Mouse (Mus musculus): ENCODE results near the gene Ccdc125. TPM values are rescaled to one million over a fixed set of nuclear protein-coding genes. Genes with fewer than 3 reads are reported as not detected.

Ccdc125 gene
- 3.4 and 3.5 TPM in 2 replicates for polyA plus RNA-seq (2015; fragmentation: Nextera tagmentation; extraction: Ambion mirVana)

DNA sequence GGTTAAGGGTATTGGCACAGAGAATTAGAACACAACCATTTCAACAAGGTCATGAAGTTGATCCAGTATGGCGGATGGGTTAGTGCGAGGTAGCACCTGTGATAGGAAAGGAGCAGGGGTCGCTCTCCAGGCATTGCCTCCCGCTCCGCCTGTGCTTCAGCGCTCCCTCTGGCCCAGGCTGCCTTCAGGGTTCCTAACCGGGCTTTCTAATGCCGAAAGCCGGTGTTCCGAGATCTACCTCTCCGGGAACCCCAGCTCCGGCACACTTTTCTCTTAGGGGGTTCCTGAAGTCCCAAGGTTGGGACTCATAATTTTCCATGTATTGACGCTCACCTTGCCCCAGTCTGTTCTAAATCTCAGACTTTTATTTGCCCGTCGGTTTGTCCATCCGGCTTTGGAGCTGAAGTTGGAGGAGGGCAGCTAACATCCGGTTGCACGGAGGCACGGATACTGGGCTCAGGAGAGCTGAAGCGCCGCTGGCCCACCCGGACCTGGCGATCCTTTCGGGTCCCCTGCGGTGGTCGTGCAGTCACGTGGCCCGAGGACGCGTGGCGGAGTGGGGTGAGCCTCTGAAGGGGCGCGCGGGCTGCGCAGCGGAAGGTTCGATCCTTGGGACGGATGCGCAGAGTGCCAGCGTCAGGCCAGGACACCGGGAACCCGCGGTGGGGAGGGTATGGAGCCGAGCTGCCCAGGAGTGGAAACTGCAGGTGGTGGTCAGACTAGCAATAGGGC, at the start of gene Ccdc125:
Gene Ccdc125, plus strand, starts transcription at position 427 of the 732 bp plus-strand sequence.
- WGBS = 1% methylated on average over 44 of the region's 44 CpGs
- Histone ChIP-seq H3K27me3 (no peaks in the 10 kb centered on the region), H3K9me3 (no peaks in the 10 kb centered on the region), H3K27ac (0 out of 2 replicates have a peak within 1 kb of the TSS, but pooled peaks have one; percentile 54), H3K4me2 (peak within 1 kb of the TSS; percentile 81), H3K36me3 (peaks cover 18% of the 10 kb centered on the region), H3K9ac (peak within 1 kb of the TSS; percentile 48; the same call in 1 of the 2 replicates), H3K4me3 (peak within 1 kb of the TSS; percentile 56), H3K4me1 (peaks cover 3% of the 10 kb centered on the region; the same call in 1 of the 2 replicates)
- 0 out of 2 replicates have a peak, but pooled peaks have one; percentile 55 for ATAC-seq (ENCODE audit: insufficient number of reproducible peaks, low FRiP score, low TSS enrichment, low read depth)

DNA sequence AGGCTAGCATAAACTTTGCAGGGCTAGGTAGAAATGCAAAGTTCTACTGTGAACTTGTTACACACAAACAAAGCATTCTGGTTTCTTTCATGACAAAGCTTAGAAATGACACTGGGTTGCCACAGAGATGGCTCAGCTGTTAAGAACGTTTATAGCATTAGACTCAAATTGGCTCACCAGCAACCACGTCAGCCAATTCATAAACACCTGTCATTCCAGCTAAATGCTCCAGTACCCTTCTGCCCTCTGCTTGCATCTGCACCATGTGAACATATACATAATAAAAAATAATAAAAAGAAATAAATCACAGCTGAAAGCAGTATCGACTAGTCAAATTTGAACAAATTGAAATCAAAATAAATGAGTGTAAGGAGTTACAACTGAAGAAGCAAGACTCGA, 47.3 kb upstream of the Ccdc125 start:
- ATAC-seq (ENCODE audit: insufficient number of reproducible peaks, low FRiP score, low TSS enrichment, low read depth) = no peak
- Histone ChIP-seq H3K27me3 (0 out of 2 replicates have a peak, but pooled peaks cover 5% of the 10 kb centered on the region), H3K4me1 (no peaks in the 10 kb centered on the region), H3K27ac (no peak overlapping the region), H3K4me2 (no peak overlapping the region), H3K36me3 (peaks cover 66% of the 10 kb centered on the region), H3K9ac (no peak overlapping the region), H3K9me3 (no peaks in the 10 kb centered on the region), H3K4me3 (no peak overlapping the region)
- 84% methylated on average over 4 of the region's 4 CpGs for WGBS

DNA sequence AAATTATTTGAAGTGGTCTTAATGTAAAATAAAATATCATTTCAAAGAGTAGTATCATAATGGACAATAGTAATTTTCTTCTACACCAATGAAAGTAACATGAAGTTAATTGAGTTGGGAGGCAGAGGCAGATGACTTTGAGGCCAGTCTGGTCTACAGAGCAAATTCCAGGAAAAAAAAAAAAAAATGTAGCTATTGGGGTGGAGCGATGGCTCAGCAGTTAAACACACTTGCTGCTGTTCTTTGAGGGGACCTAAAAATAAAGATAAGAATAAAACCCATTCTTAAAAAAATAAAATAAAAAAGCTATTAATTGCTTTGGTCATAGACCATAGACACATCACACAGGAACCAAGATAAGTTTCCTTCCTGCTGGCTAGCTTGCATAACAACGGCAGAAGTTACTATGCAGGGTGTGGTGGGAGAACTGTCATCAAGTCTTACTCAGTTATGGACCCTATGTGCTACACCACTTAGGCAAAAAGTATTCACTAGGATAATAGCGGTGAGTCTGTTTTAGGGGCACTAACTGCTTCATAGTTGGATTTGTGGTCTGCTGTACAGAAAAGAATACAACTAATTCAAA, 35.3 kb upstream of the Ccdc125 start:
- H3K36me3 ChIP-seq = peaks cover 59% of the 10 kb centered on the region
- no peaks in the 10 kb centered on the region for H3K9me3 ChIP-seq
- no peaks in the 10 kb centered on the region for H3K4me1 ChIP-seq
- H3K9ac ChIP-seq = no peak overlapping the region
- no peak for ATAC-seq (ENCODE audit: insufficient number of reproducible peaks, low FRiP score, low TSS enrichment, low read depth)
- H3K4me3 ChIP-seq = no peak overlapping the region
- no peaks in the 10 kb centered on the region for H3K27me3 ChIP-seq
- no peak overlapping the region for H3K4me2 ChIP-seq
- WGBS = 94% methylated on average over 3 of the region's 3 CpGs
- no peak overlapping the region for H3K27ac ChIP-seq

DNA sequence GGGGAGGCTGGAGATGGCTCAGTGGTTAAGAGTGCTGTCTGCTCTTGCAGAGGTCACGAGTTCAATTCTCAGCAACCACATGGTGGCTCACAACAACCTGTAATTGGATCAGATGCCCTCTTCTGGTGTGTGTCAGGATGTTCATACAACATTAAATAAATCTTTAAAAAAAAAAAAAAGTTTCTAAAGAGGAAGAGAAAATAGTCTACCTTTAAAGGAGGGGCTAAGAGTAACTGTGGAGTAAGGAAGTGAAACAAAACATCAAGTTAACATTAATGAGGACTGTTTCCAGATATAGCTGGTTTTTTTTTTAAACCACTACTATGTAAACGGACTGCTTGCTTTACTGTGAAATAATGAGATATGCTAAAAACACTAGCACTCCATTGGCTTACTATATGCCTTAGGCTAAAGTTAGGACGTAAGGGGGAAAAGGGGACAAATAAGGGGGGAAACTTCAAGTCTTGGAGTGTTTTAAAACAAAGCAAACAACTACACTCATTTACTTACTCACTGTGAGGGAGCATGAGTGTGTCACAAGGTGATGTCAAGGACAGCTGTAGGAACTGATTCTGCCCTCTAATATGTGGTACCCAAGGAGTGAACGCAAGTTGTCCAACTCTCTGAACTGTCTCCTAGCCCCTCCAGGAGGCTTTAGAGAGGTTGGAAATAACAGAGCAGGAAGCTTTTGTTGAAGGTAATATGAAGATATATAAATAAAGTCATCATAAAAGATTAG, 26.9 kb upstream of the Ccdc125 start:
- peaks cover 63% of the 10 kb centered on the region for H3K36me3 ChIP-seq
- no peak overlapping the region for H3K4me3 ChIP-seq
- no peak overlapping the region for H3K9ac ChIP-seq
- H3K4me2 ChIP-seq = no peak overlapping the region
- no peaks in the 10 kb centered on the region for H3K9me3 ChIP-seq
- ATAC-seq (ENCODE audit: insufficient number of reproducible peaks, low FRiP score, low TSS enrichment, low read depth) = no peak
- H3K27ac ChIP-seq = no peak overlapping the region
- no peaks in the 10 kb centered on the region for H3K27me3 ChIP-seq
- WGBS = 84% methylated on average over 4 of the region's 4 CpGs
- H3K4me1 ChIP-seq = no peaks in the 10 kb centered on the region

DNA sequence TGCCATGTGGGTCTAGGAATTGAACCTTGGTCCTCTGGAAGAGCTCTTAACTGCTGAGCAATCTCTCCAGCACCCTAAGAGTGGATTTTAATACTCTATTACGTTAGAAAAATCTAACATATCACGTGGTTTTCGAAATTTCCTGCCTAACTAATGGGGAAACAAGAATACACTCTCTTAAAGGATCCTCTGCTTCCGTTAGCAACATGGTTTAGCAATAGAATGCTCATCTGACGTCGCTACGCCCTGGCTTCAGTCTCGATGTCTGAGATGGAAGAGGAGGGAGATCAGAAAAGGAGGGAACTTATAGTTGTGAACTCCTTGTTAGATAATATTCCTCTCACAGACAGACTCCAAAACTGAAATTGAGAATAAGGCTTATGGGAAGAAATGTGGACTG, 21.3 kb upstream of the Ccdc125 start:
- 92% methylated on average over 8 of the region's 8 CpGs for WGBS
- Histone ChIP-seq H3K27ac (no peak overlapping the region), H3K4me1 (peaks cover 10% of the 10 kb centered on the region), H3K36me3 (peaks cover 30% of the 10 kb centered on the region), H3K9me3 (no peaks in the 10 kb centered on the region), H3K9ac (no peak overlapping the region), H3K27me3 (no peaks in the 10 kb centered on the region), H3K4me2 (no peak overlapping the region), H3K4me3 (no peak overlapping the region)
- ATAC-seq (ENCODE audit: insufficient number of reproducible peaks, low FRiP score, low TSS enrichment, low read depth) = no peak

DNA sequence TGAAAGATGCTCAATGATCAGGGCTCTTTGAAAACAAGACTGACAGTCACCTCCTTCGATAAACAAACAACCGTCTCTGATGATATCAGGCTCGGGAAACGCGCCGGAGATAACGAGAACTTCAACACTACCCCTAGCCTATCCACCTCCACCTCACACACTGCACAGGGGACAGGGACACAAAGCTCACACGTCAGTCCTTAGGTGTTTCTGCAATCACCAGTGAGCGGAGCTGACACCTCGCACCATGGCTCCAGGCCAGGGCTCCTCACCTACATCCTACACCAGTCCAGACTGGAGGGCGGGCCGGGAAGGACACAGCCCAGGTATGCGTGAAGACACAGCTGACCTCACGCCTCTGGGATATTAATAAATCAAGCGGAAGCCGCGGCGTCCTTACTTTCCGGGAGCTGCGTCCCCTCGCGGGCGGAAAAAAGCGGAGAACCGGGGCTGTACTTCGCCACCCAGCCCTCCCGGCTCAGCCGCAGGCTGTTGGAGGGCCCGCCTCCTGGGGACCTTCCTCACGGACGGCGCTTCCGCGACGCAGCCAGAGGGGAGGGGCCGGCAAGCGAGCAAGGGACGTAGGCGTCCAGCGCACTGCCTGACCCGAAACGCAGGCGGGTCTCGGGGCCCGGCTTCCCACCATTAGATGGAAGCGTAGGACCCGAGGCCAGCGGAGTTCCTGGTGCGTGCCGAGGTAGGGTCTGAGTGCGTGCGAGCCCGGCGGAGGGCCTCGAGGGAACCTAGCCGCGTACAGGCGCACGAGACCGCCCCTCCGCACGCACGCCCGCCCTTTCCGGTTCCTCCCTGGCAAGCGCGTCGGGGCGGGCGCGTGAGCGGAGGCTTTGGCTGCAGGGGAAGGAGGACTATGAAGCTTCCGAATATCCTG, 18.7 kb upstream of the Ccdc125 start, which contains the start of the genes Ak6 and Rad17:
Gene Ak6, plus strand, starts transcription at position 430 of the 889 bp plus-strand sequence.
Gene Rad17, minus strand, starts transcription at position 502 of the 889 bp plus-strand sequence.
- peak; percentile 96 for ATAC-seq (ENCODE audit: insufficient number of reproducible peaks, low FRiP score, low TSS enrichment, low read depth)
- H3K4me3 ChIP-seq = peak within 1 kb of the TSS; percentile 96
- H3K27ac ChIP-seq = peak within 1 kb of the TSS; percentile 96
- peaks cover 14% of the 10 kb centered on the region for H3K36me3 ChIP-seq
- no peaks in the 10 kb centered on the region for H3K9me3 ChIP-seq
- no peaks in the 10 kb centered on the region for H3K27me3 ChIP-seq
- peak within 1 kb of the TSS; percentile 78 for H3K4me2 ChIP-seq
- WGBS = under 1% methylated on average over 70 of the region's 73 CpGs
- peak within 1 kb of the TSS; percentile 90 for H3K9ac ChIP-seq
- H3K4me1 ChIP-seq = peaks cover 10% of the 10 kb centered on the region

DNA sequence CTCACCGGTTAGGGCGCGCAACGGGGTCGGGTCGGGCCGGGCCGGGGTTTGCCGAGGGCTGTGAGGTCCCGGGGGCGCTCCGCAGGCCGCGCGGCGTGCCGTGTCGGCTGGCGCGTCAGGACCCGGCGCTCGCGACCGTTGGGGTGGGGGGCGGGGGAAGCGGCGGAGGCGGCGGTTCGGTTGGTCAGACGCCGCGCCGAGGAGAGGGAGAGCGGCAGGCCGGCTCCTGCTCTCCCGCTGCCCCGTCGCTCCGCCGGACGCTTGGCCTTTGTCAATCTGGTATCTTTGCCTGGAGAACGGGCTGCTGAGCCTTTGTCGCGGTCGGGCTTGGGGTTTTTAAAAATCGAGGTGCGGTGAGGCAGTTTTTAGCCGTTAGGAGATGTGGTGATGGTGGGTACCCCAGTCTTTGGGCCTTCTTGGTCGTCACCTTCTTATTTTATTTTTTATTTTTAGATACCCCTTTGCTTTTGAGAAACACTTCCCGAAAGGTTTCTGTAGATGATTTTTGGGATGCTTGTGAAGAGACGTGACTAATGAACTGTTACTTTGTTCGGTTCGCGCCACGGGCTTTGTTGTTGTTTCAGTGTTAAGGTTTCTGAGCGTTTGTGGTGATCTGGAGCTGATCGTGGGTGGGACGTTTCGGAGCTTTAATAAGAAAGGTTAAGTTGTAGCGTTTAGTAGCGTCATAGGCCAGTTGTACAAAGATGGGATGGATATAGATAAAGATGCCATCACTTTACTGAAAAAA, 17.9 kb upstream of the Ccdc125 start, which contains the start of gene Taf9:
Gene Taf9, plus strand, starts transcription at position 141 of the 748 bp plus-strand sequence.
- Histone ChIP-seq H3K9me3 (no peaks in the 10 kb centered on the region), H3K27ac (peak within 1 kb of the TSS; percentile 96), H3K4me3 (peak within 1 kb of the TSS; percentile 96), H3K4me1 (peaks cover 10% of the 10 kb centered on the region), H3K27me3 (no peaks in the 10 kb centered on the region), H3K36me3 (peaks cover 10% of the 10 kb centered on the region; the same call in 1 of the 2 replicates), H3K9ac (peak within 1 kb of the TSS; percentile 90), H3K4me2 (peak within 1 kb of the TSS; percentile 78)
- peak; percentile 52 for ATAC-seq (ENCODE audit: insufficient number of reproducible peaks, low FRiP score, low TSS enrichment, low read depth)
- under 1% methylated on average over 41 of the region's 63 CpGs for WGBS

DNA sequence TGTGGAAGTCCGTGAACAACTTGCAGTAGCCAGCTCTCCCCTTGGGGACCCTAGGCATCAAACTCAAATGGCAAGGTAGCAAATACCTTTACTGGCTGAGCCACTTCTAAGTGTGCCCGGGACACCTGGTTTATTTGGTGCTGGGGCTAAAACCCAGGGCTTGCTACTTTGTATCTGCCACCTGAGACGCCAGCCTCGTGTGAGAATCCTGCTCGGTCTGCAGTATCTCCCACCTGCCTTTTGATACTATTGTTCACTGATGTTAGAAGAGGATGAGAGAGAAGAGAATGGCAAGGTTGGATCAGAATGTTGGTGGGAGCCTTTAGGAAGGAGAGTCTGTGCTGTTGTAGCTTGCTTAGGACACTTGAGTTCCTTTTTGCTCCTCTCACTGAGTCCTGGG, 11.4 kb upstream of the Ccdc125 start:
- no peak for ATAC-seq (ENCODE audit: insufficient number of reproducible peaks, low FRiP score, low TSS enrichment, low read depth)
- Histone ChIP-seq H3K9ac (no peak overlapping the region), H3K36me3 (peaks cover 12% of the 10 kb centered on the region; the same call in 1 of the 2 replicates), H3K4me3 (no peak overlapping the region), H3K27ac (no peak overlapping the region), H3K4me2 (no peak overlapping the region), H3K9me3 (no peaks in the 10 kb centered on the region; the same call in 1 of the 2 replicates), H3K4me1 (no peaks in the 10 kb centered on the region), H3K27me3 (no peaks in the 10 kb centered on the region)
- WGBS = 91% methylated on average over 5 of the region's 5 CpGs

DNA sequence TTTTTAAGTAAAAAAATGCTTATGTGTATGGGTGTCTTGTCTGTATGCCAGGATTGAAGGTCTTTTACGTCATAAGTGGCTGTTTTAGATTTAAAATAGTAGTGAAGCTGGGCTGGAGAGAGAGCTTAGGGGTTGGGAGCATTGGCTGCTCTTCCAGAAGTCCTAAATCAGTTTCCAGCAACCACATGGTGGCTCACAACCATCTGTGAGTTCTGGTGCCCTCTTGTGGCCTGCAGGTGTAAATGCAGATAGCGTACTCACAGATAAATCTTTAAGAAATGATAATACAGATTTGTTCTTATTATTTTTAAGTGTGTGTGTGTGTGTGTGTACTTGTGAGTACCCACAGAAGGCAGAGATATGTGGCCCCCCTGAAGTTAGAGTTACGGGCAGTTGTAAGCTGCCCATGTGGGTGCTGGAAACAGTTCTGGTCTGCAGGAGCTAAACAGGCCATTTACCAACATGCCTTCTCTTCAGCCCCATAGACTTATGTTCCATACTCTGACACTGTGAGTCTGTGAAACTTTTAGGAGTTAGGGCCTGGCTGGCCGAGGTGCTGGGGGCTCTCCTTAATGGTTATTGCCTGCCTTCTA, 9.6 kb upstream of the Ccdc125 start:
- WGBS = 36% methylated on average over 4 of the region's 4 CpGs
- no peak for ATAC-seq (ENCODE audit: insufficient number of reproducible peaks, low FRiP score, low TSS enrichment, low read depth)
- Histone ChIP-seq H3K4me1 (no peaks in the 10 kb centered on the region), H3K9ac (no peak overlapping the region), H3K4me2 (no peak overlapping the region), H3K4me3 (no peak overlapping the region), H3K36me3 (peaks cover 24% of the 10 kb centered on the region), H3K27ac (no peak overlapping the region), H3K27me3 (no peaks in the 10 kb centered on the region), H3K9me3 (no peaks in the 10 kb centered on the region; the same call in 1 of the 2 replicates)

DNA sequence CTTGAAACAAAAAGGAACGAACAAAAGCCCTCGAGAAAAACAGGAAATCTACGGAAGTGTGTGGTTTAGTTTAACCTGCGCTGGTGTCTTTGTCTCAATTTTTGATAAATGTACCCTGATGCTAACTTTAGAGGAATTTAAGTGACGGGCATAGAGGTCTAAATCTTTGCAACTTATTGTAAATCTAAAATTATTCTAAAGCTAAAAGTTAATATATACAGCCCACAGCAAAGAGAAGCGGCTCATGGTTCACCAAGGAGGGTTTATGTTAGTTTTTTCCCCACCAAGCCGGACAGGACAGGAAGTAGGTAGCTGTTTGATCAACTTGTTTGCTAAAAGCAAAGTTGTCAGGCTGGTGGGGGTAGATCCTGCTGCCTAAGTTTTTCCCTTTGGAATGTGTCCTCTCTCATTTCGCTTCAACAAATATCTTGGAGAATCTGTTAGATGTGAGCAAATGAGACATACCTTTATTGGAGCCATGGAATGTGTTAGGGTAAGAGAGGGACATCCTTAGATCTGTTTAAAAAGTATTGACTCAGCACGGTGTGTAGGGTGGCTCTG, 744 bp downstream of the Ccdc125 start:
- Histone ChIP-seq H3K4me3 (peak overlapping the region; percentile 56), H3K4me2 (peak overlapping the region; percentile 81), H3K9me3 (no peaks in the 10 kb centered on the region), H3K36me3 (peaks cover 16% of the 10 kb centered on the region), H3K9ac (no peak overlapping the region), H3K27ac (no peak overlapping the region), H3K27me3 (no peaks in the 10 kb centered on the region), H3K4me1 (peaks cover 3% of the 10 kb centered on the region; the same call in 1 of the 2 replicates)
- WGBS = 43% methylated on average over 9 of the region's 9 CpGs
- no peak for ATAC-seq (ENCODE audit: insufficient number of reproducible peaks, low FRiP score, low TSS enrichment, low read depth)

Data from limb, embryonic 15.5 days (tissue).